Mouse (Mus musculus) adrenal gland (tissue): ENCODE measurements around the gene Pla2g2d.

Experiments used
- intact Hi-C: fragments of 180-260 bp; cut with DNase I; formaldehyde crosslinking; loops from one replicate; pipeline ENCODE4 v1.15.1; 2025

Pla2g2d gene

DNA sequence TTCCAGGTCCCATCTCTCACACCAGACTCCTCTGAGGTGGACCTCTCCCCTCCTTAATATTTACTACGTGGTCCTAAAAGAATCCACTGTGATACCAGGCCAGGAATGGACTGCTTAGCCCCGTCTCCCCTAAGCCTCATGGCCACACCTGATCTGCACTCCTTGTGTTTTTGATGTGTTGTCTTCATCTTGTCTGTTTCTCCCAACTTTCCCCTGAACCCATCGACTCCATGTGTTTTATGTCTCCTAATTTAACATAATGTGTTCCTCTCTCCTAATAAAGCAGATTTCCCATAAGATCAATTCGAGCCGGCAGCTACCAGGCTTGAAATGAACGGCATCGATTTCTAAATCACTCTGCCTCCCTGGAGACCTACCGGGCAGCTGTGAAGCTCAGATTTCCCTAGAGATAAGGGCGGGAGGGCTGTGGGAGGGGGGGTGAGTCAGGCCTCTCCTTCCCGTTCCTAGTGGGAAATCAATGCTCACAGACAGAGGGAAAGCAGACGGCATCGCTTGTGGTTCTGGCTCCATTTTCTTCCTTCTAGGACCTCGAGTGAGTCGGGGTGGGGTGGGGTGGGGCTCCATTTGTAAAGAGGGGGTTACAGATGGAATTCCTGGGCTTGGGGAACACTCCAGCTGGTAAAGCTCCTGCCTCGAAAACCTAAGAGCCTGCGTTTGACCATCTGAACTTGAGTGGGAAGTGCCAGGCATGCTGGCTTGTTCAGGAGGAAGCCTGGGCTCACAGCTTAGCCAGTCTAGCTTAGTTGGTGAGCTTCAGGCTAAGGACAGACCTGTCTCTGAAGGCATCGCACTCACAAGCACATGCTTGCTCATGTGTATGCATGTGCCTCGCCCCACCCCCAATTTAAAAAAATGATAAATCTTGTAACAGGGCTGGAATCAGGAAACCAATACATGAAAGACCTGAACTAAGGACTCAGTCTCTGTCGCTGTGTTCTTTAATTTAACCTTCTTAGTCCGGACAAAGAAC, 2.2 kb downstream of the Pla2g2d start:
- intact Hi-C loops = no loop called here

DNA sequence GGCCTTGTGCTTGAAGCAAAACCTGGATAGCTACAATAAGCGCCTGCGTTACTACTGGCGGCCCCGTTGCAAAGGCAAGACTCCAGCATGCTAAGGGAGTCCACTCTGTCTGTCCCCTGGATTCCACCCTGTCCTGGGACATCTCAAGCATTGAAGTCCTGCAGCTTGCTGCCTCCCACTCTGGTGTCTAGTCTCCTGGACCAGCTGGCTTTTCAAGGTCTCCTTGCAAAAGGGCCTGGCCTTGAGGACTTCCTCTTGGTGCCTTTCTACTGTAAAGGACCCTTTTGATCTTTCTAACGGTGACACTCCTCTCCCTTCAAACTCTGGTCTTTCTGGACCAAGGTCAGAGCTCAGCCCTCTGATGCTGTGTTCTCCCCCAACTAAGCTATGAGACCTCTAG, 4.8 kb downstream of the Pla2g2d start:
- intact Hi-C loops = no loop called here

DNA sequence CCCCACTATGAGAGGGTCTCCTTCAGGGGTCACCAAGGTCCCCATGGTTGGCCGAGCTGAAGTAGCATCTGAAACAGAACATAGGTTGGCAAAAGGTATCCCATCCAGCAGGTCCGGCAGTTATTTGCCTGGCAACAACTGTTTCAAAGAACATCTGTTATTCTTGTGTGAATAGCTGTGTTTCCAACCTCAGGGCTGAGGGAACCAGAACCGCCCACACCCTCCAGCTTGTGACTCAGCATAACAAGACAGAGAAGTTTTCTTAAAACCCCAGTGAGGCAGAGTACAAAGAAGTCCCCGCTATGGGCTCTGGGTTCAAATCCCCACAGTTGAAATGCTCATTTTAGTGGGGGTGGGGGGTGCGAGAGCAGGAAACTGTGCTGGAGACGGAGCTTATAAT, 6.6 kb downstream of the Pla2g2d start:
- intact Hi-C loops = no loop called here

DNA sequence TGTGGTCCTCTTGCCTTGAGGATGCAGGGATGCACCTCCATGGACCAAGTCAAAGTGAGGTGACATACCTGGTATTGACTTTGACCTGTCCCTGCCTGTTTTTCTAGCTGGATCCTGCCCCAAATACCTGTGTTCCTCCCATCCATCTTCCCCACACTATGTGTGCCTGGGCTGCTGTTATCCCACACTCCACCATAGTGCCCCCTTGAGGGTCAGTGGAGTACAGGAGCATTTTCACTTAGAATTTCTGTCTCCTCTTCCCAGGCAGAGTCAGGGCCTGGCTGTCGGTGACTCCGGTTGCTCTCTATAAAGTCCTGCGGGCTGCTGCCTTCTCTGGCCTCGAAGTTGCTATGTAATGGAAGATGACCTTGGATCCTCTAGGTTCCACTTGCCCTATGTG, 10.2 kb downstream of the Pla2g2d start:
- intact Hi-C loops = no loop called here

GRCm38 (mm10) chr4:138786141-138786540, 10.6 kb downstream of the Pla2g2d start:
- intact Hi-C loops = no loop called here

DNA sequence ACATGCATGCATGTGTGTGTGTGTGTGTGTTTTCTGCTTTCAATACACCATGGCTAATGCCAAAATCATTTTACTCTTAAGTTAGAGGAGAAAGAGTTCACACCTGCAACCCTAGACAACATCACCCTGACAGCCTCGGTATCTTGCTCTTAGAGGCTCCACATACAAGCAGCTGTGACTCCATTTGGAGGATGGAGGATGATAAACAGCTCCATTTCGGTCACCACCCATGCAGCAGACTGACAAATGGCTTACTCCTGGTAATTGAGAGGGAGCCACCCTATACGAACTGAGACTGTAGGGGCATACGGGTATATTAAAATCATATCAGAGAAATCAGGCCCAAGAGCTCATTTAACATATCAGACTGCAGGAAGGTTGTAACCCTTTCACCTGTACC, 12.8 kb downstream of the Pla2g2d start:
- intact Hi-C loops = no loop called here

DNA sequence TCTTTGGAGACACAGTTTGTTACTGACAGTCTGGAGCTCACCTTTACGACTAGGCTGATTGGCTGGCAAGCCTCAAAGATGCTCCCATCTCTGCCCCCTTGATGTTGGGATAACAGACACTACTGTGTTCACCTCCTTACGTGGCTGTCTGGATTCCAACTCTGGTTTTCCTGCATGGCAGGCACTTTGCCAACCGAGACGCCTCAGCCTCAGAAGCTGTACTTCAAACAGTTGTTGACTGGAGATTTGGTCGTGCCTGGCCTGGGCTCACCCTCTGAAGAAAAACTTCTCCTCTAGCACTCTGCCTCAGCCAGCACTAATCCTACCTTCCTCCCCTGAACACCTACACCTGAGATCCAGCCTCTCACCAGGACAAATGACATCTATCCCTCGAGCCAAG, 15.9 kb downstream of the Pla2g2d start:
- intact Hi-C loops = loop anchor here (5.0 kb wide), 1 partner anchor 84 kb away; no protein-coding TSS in a partner anchor

DNA sequence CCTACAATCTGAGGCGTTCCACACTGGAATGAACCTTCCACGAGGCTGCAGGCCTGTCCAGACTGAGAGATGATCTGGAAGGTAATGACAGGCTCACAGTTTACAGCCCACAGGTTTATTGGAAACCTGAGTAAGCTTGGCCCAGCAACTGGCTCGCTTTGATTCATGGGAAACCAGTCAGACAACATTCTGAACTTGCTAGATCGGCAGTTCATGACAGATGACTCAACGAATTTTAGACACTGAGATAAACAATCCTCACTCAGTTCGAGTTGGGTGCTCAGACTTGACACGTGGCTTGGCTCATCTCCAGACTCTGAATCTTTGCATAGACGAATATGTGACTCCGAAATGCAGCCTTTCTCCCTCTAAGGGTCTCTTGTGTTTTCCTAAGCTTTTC, 17.1 kb downstream of the Pla2g2d start:
- intact Hi-C loops = loop anchor here (2.0 to 5.0 kb wide), 2 partner anchors 44 to 85 kb away; no protein-coding TSS in a partner anchor

GRCm38 (mm10) chr4:138793276-138793675, 17.7 kb downstream of the Pla2g2d start:
- intact Hi-C loops = loop anchor here (2.0 to 5.0 kb wide), 2 partner anchors 44 to 86 kb away; no protein-coding TSS in a partner anchor

DNA sequence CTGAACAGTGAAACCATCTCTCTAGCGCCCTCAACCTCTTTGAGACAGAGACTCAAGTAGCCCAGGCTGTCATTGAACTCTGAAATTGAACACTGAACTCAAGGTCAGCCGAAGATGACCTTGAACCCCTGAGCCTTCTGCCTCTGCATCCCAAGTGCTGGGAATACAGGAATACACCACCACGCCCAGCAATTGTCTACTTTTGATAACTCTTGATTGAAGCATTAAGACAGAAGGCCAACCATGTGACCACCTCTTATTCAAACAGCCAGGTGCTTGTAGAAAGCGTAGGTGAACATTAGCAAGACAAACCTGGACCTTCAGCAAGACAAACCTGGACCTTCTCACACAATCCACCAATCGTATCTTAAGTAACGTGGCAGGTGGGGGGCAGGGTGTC, 18.8 kb downstream of the Pla2g2d start:
- intact Hi-C loops = loop anchor here (5.0 kb wide), 1 partner anchor 87 kb away; no protein-coding TSS in a partner anchor

DNA sequence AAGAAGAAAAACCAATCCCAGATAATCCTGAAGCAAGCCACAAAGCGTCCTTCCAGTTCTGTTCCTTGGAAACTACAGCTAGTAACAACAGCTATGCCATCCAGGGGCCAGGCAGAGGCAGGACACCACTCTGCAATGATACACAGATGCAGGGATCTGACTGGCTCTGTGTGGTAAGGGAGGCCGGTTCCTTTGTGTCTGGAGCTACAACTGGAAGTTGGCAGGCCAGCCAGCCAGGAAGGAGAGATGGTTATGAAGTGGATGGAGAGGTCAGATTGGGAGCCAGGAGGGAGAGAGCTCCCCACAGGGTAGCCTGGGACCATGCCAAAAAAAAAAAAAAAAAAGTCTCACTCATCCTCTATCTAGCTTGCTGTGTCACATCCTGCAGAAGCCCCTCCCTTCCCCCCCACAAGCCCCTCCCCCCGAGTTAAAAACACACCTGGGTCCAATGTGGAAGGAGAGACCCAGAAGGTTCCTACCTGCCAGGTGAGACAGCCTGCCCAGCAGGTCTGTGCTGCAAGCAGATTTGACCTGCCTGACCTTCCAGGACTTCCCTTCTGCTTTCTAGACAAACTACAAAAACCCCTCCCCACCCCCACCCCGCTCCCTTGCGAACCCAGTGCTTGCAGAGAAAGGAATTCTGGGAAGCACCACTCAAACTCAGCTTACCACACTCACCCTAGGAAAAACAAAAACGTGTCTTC, 21.1 kb downstream of the Pla2g2d start:
- intact Hi-C loops = no loop called here

DNA sequence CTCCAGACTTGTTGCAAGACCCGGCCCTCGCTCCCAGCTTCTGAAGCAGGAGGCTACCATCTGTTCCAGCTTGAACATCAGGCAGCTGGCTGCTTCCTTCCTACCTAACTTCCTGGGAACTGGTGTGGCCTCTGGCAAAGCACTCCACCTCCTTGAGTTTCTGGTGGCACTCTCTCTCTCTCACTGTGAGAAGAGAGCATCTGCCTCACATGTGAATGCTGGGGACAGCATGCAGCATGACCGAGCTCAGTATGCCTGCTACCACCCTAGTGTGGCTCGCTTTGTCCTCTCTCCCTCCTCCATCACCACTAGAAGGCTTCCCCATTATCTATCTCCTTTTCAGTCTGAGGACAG, 21.7 kb downstream of the Pla2g2d start:
- intact Hi-C loops = no loop called here

DNA sequence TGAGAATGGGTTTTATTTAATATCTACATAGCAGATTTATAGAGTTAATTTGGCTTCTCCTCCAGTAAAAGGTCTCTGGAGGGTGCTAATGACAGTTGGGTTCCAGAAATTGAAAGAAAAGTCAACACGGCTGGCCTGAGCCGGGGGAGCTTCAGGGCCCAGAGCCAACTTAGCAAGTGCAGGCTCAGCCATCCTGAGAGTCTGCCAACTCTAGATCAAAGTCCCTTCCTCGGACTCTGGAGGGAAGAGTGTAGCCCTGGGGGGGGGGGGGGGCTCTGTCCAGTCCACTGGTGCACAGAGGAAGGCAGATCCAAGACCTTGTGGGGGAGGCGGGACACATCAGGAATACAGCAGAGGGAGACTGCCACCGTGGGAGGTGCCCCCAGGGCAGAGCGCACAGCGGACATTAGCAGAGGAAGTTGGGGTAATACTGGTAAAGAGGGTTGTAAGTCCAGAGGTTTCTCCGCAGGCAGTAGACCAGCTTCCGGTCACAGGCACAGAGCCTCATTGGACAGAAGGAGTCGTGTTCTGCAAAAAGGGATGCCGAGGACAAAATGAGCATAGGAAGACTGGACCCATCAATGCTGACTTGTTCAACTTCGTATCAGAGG, 24.7 kb downstream of the Pla2g2d start:
- intact Hi-C loops = no loop called here

DNA sequence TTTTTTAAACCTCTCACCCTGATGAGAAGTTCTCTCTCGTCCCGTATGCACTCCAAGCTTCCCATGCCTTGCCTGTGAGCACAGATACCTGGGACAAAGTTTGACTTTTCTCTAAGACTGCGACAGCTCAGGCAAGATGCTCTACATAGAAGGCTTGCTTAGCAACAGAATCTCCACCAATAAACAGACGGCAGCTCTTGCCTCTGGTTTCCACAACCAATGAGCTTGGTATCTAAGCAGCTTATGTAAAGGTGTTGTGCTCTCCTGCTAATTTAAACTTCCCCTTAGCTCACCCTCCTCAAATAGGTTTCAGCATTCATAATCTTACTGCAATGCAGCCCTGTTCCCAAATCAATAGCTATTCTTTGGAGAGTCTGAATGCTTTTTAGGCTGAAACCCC, 26.1 kb downstream of the Pla2g2d start:
- intact Hi-C loops = no loop called here

DNA sequence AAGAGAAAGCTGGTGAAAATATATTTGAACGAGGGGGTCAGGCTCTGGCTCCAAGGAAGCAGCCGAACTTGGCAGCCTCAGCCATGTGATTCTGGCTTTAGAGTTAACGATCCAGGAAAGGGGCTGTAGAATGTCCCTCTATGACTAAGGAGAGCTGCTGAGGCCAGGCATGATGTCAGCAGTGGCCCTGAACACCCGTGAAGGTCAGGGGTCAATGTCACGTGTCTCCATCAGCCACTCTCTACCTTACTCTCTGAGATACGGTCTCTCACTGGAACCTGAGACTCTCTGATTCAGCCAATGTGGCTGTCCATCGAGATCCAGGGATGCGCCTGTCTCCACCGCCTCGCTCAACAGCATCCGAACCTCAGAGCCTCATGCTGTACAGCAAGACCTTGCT, 27.4 kb downstream of the Pla2g2d start:
- intact Hi-C loops = no loop called here

DNA sequence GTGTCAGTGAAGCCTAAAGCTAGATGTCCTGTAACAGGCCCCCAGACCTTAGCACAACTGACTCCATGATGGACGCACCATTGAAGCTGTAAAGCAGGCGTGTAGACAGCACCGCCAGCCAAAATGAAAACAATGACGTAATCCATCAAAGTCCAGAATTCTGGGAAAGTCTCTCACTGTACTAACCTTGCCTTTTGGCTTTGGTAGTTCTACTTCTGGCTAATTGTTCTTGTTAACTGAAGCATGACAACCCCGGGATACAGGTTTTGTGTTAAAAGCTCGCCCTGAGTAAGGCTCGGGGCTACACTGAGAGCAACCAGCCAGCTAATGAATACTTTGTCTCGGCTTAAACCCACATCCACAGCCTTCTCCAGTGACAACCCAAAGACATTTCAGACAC, 29.7 kb downstream of the Pla2g2d start:
- intact Hi-C loops = no loop called here

DNA sequence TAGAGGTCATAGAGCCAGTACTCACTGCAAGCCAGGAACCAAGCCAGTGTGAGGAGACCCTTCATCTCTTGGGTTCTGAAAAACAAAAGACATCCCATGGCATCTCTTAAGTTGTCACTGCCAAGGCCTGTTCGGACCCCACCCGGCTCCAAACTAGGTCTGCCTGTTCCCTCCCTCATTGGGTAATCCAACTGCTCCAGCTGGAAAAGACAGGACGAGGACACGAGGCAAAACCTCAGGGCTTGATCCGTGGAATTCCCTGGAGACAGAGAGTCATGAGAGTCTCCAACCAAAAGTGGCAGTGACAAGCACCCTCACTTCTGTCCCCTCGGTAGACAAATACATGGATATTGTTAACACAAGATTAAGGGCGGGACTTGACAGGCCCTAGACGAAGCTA, 30.6 kb downstream of the Pla2g2d start:
- intact Hi-C loops = no loop called here

GRCm38 (mm10) chr4:138806920-138807541, 31.5 kb downstream of the Pla2g2d start:
- intact Hi-C loops = no loop called here

- intact Hi-C loops = no loop called here
Measured at GRCm38 (mm10) chr4:138816166-138816565, 40.6 kb downstream of the Pla2g2d start.

DNA sequence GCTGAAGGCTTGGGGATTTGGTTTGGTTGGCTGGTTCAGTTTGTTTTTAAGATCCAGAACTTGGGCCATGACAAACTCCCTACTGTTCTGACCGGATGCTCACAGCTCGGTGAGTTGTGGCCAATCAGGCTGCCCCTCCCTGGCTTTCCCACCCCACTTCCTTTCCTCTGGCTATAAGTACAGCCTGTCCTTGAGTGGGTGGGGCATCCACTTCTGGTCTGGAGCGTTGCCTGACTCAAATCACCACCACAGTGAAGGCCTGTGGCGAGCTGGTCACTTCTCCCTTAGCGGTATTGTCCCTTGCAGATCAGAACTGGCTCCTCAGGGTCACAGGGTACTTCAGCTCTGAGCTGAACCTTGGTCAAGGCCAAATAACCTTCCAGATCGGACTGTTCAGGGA, 42.2 kb downstream of the Pla2g2d start:
- intact Hi-C loops = no loop called here

GRCm38 (mm10) chr4:138819101-138819500, 43.6 kb downstream of the Pla2g2d start:
- intact Hi-C loops = no loop called here
